Mouse (Mus musculus) liver, embryonic 14.5 days (tissue): ENCODE results near the gene Lonp2.

Experiments
- CTCF ChIP-seq: IDR thresholded peaks from 2 replicates; pipeline ENCODE4 v1.5.1; 2016; ENCODE audit warnings: antibody characterized with exemption, low read depth, control low read depth
- EP300 ChIP-seq: IDR thresholded peaks from 2 replicates; pipeline ENCODE4 v1.6.1; 2016; ENCODE audit warnings: antibody characterized with exemption, low read depth

- TF ChIP-seq EP300 (no peak), CTCF (no peak)
Observed at GRCm38 (mm10) chr8:86765669-86766068, 141.8 kb downstream of the Lonp2 start.
